Mouse (Mus musculus) cerebellum, adult 2 months (tissue): ENCODE measurements at regions not wholly inside any gene's neighbourhood (a gene's known extent, or its start where the extent isn't known, plus 50 kb on each side); places are given as distances from the start of the nearest gene placed in this dataset.

ENCODE experiments used
- CTCF ChIP-seq: fragments of 200-500 bp; IDR thresholded peaks from 2 replicates; pipeline ENCODE4 v1.5.1; 2011; ENCODE audit warnings: low read depth, mild to moderate bottlenecking, control low read depth, low read length, moderate library complexity, borderline replicate concordance; ENCODE audit not compliant: insufficient read depth
- POLR2A ChIP-seq: fragments of 200-500 bp; IDR thresholded peaks from 2 replicates; pipeline ENCODE4 v1.6.1; 2011; ENCODE audit warnings: low read length, control low read depth, borderline replicate concordance; ENCODE audit not compliant: insufficient read depth

- TF ChIP-seq POLR2A (no peak), CTCF (no peak)
These were observed 172.3 kb upstream of the Cops8 start for GRCm38 (mm10) chr1:90430480-90430879.
